In genomic region chr3:108085281-108085720, GRCm38 (mm10) we compare ENCODE assay signal across 8 mouse cellular contexts. TPM values are rescaled to one million over a fixed set of nuclear protein-coding genes. Genes with fewer than 3 reads are reported as not detected.
DNase-seq lines count a peak whose midpoint lies in the region; ATAC-seq lines count a peak whose summit lies in the region.

No protein-coding gene starts in this region.

- ATAC-seq in embryonic facial prominence, embryonic 11.5 days (replicated peaks; ENCODE audit: insufficient number of reproducible peaks, low FRiP score, low TSS enrichment, low read depth), result peak; percentile 87
- ATAC-seq in midbrain, embryonic 11.5 days (ENCODE audit: low FRiP score), result peak; percentile 88

- H3K4me3 ChIP-seq in embryonic facial prominence, embryonic 11.5 days (ENCODE audit: low read depth, low read length), result peak overlapping the region; percentile 70
- H3K4me3 ChIP-seq in midbrain, embryonic 11.5 days (ENCODE audit: low read depth, low read length), result peak overlapping the region; percentile 49

- peaks cover 8% of the 10 kb centered on the region; the same call in 1 of the 2 replicates for H3K4me1 ChIP-seq in embryonic facial prominence, embryonic 11.5 days (ENCODE audit: control insufficient read depth, insufficient read depth, low read length)
- H3K4me1 ChIP-seq in midbrain, embryonic 11.5 days (ENCODE audit: control insufficient read depth, insufficient read depth, low read length), result peaks cover 28% of the 10 kb centered on the region

- WGBS in embryonic facial prominence, embryonic 11.5 days, result under 1% methylated on average over 14 of the region's 14 CpGs
- WGBS in midbrain, embryonic 11.5 days, result 1% methylated on average over 14 of the region's 14 CpGs

- peak overlapping the region; percentile 72 for H3K9ac ChIP-seq in embryonic facial prominence, embryonic 11.5 days (replicated peaks; ENCODE audit: low read length)
- peak overlapping the region; percentile 64 for H3K9ac ChIP-seq in midbrain, embryonic 11.5 days (ENCODE audit: low read length)

- no peaks in the 10 kb centered on the region for H3K9me3 ChIP-seq in embryonic facial prominence, embryonic 11.5 days (replicated peaks; ENCODE audit: control insufficient read depth, low read length)
- H3K9me3 ChIP-seq in midbrain, embryonic 11.5 days (ENCODE audit: control insufficient read depth, low read length), result no peaks in the 10 kb centered on the region

- H3K27me3 ChIP-seq in embryonic facial prominence, embryonic 11.5 days (ENCODE audit: control insufficient read depth, insufficient read depth, low read length), result no peaks in the 10 kb centered on the region
- no peaks in the 10 kb centered on the region; the same call in 1 of the 2 replicates for H3K27me3 ChIP-seq in midbrain, embryonic 11.5 days (ENCODE audit: control insufficient read depth, insufficient read depth, low read length)

- no peaks in the 10 kb centered on the region for H3K36me3 ChIP-seq in embryonic facial prominence, embryonic 11.5 days (replicated peaks; ENCODE audit: control insufficient read depth, insufficient read depth, low read depth, low read length)
- H3K36me3 ChIP-seq in midbrain, embryonic 11.5 days (ENCODE audit: control insufficient read depth, insufficient read depth, low read length), result no peaks in the 10 kb centered on the region

- peak overlapping the region; percentile 98 for H3K4me2 ChIP-seq in embryonic facial prominence, embryonic 11.5 days (ENCODE audit: low read depth, low read length)
- peak overlapping the region; percentile 76 for H3K4me2 ChIP-seq in midbrain, embryonic 11.5 days

- peak overlapping the region; percentile 56; the same call in 1 of the 2 replicates for H3K27ac ChIP-seq in embryonic facial prominence, embryonic 11.5 days (replicated peaks; ENCODE audit: low read depth, low read length)
- H3K27ac ChIP-seq in midbrain, embryonic 11.5 days (ENCODE audit: low read depth, low read length), result peak overlapping the region; percentile 84

- intact Hi-C loops in left cerebral cortex, postnatal 4 days (cut with DNase I), result no loop called here

- DNase-seq in 3134 (ENCODE audit: extremely low read depth, insufficient read length, low spot score), result peak; percentile 88
- peak; percentile 99 for DNase-seq in adrenal gland, postnatal 25 days
- peak; percentile 92 for DNase-seq in embryonic facial prominence, embryonic 11.5 days (ENCODE audit: low spot score)
- DNase-seq in heart, adult 11 months, result peak; percentile 100
- peak; percentile 93 for DNase-seq in kidney, adult 11 months
- DNase-seq in left cerebral cortex, postnatal 4 days, result peak; percentile 96
- DNase-seq in midbrain, embryonic 11.5 days (ENCODE audit: low spot score, missing footprints), result peak; percentile 97
- peak; percentile 84 for DNase-seq in skeletal muscle tissue, adult 2 months (ENCODE audit: low read depth, low spot score)

RNA-seq across cellular contexts. Expression of gene Ampd2, which starts 1.1 kb away (rescaled TPM):
- 178 and 283 TPM in 2 replicates for total RNA-seq in adrenal gland, postnatal 25 days (2021)
- 30.3 and 31.3 TPM in 2 replicates for polyA plus RNA-seq in embryonic facial prominence, embryonic 11.5 days (2014; fragmentation: Nextera tagmentation; extraction: Ambion mirVana)
- total RNA-seq in left cerebral cortex, postnatal 4 days (2021), result 10 to 100 TPM; 65.3 to 75.4 TPM
- polyA plus RNA-seq in midbrain, embryonic 11.5 days (2014; fragmentation: Nextera tagmentation; extraction: Ambion mirVana), result 31.2 and 37.0 TPM in 2 replicates

RNA-seq across cellular contexts. Expression of gene Gnat2, which starts 7.3 kb away (rescaled TPM):
- 13.2 and 13.4 TPM in 2 replicates for total RNA-seq in adrenal gland, postnatal 25 days (2021)
- polyA plus RNA-seq in embryonic facial prominence, embryonic 11.5 days (2014; fragmentation: Nextera tagmentation; extraction: Ambion mirVana), result 0.63 and 0.93 TPM in 2 replicates
- under 1 TPM in 1 of 2 experiments, not detected in 1; 0.44 TPM for total RNA-seq in left cerebral cortex, postnatal 4 days (2021)
- polyA plus RNA-seq in midbrain, embryonic 11.5 days (2014; fragmentation: Nextera tagmentation; extraction: Ambion mirVana), result 0.30 and 0.90 TPM in 2 replicates

RNA-seq across cellular contexts. Expression of gene Gstm4, which starts 40.6 kb away (rescaled TPM):
- 13.2 and 17.1 TPM in 2 replicates for total RNA-seq in adrenal gland, postnatal 25 days (2021)
- 14.6 and 15.9 TPM in 2 replicates for polyA plus RNA-seq in embryonic facial prominence, embryonic 11.5 days (2014; fragmentation: Nextera tagmentation; extraction: Ambion mirVana)
- total RNA-seq in left cerebral cortex, postnatal 4 days (2021), result 10 to 100 TPM; 10.3 to 10.9 TPM
- polyA plus RNA-seq in midbrain, embryonic 11.5 days (2014; fragmentation: Nextera tagmentation; extraction: Ambion mirVana), result 15.2 and 15.8 TPM in 2 replicates

Comparison
In these comparisons a context has a peak if more than half of its experiments do, and no peak if none do; other contexts are left out.
1. Peak in every context shown above with its lines: DNase-seq, ATAC-seq, H3K4me3 ChIP-seq and H3K27ac ChIP-seq.